Mouse (Mus musculus) C2C12 (cell line): ENCODE results near the gene Gck. TPM values are rescaled to one million over a fixed set of nuclear protein-coding genes. Genes with fewer than 3 reads are reported as not detected.

Experiments
- H3K27me3 ChIP-seq: one replicate; pipeline ENCODE4 v1.6.1; 2011; ENCODE audit not compliant: control insufficient read depth, insufficient read depth, insufficient read length
- H3K36me3 ChIP-seq: one replicate; pipeline ENCODE4 v1.6.1; 2011; ENCODE audit not compliant: control insufficient read depth, insufficient read depth
- H3K4me3 ChIP-seq: one replicate; pipeline ENCODE4 v1.5.1; 2011; ENCODE audit warnings: mild to moderate bottlenecking, control low read depth; ENCODE audit not compliant: poor library complexity, insufficient read depth, severe bottlenecking
- H3K79me2 ChIP-seq: one replicate; pipeline ENCODE4 v1.6.1; 2011; ENCODE audit not compliant: control insufficient read depth, insufficient read depth
- H3K79me3 ChIP-seq: one replicate; pipeline ENCODE4 v1.6.1; 2011; ENCODE audit warnings: low read depth, control low read depth
- H3ac ChIP-seq: one replicate; pipeline ENCODE3; 2011; ENCODE audit warnings: low read depth; ENCODE audit not compliant: control insufficient read depth, insufficient read length
- CEBPB ChIP-seq: IDR thresholded peaks from one replicate; pipeline ENCODE4 v1.6.1; 2011; ENCODE audit warnings: low read depth, mild to moderate bottlenecking, control low read depth, moderate library complexity
- CTCF ChIP-seq: IDR thresholded peaks from one replicate; pipeline ENCODE4 v1.5.1; 2011; ENCODE audit not compliant: control insufficient read depth, insufficient read depth, insufficient read length
- FOSL1 ChIP-seq: IDR thresholded peaks from one replicate; pipeline ENCODE4 v1.8.0; 2011; ENCODE audit warnings: mild to moderate bottlenecking, low read length; ENCODE audit not compliant: poor library complexity, insufficient read depth, severe bottlenecking
- MAX ChIP-seq: IDR thresholded peaks from one replicate; pipeline ENCODE4 v1.6.1; 2011; ENCODE audit warnings: mild to moderate bottlenecking, control low read depth
- MYOD1 ChIP-seq: IDR thresholded peaks from one replicate; pipeline ENCODE4 v1.6.1; 2011; ENCODE audit warnings: low read depth; ENCODE audit not compliant: control insufficient read depth, insufficient read length
- MYOG ChIP-seq: IDR thresholded peaks from one replicate; pipeline ENCODE4 v1.6.1; 2011; ENCODE audit not compliant: control insufficient read depth, insufficient read length; ENCODE audit errors: extremely low read depth
- USF1 ChIP-seq: IDR thresholded peaks from one replicate; pipeline ENCODE4 v1.6.1; 2011; ENCODE audit warnings: low read depth, mild to moderate bottlenecking, control low read depth, moderate library complexity
- polyA plus RNA-seq: library from polyadenylated mRNA; unstranded; fragments of >200 nt; fragmentation: generic; extraction: Trizol; gene quantifications from one replicate; pipeline ENCODE4 v1.2.1, GENCODE M21; 2012; ENCODE audit warnings: missing spikeins

Gck gene
- polyA plus RNA-seq, 1 experiment = not detected

DNA sequence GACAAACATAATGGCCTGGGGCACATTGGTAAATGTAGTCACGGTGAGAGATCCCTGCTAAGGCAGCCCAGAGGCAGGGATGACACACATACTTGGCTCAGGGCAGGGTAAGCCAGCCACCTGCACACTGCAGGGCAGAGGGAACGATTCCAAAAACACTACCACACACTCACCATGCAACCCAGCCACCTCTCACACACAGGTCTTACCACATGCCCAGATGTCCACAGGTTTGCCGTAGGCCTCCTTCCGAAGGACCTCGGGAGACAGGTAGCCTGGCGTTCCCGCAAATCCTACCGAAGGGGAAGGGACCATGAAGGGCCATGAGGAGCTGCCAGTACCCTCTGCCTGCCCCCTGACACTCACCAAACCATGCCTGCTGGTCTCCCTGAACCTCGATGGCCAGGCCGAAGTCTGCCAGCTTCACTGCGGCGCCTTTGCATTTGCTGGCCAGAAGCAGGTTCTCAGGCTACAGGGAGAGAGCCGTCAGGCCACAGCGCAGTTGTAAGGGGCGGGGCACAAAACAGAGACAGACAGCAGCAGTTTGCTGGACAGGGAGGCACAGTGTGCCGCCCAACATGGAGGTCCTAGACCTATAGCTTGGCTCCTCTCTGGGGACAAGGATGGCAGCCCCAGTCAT is 40.2 kb upstream of the Gck start:
- Histone ChIP-seq H3K79me2 (no peaks in the 10 kb centered on the region), H3ac (no peak overlapping the region), H3K27me3 (peaks cover 42% of the 10 kb centered on the region), H3K36me3 (no peaks in the 10 kb centered on the region), H3K79me3 (no peaks in the 10 kb centered on the region), H3K4me3 (no peak overlapping the region)
- TF ChIP-seq FOSL1 = no peak
- TF ChIP-seq MAX = no peak

DNA sequence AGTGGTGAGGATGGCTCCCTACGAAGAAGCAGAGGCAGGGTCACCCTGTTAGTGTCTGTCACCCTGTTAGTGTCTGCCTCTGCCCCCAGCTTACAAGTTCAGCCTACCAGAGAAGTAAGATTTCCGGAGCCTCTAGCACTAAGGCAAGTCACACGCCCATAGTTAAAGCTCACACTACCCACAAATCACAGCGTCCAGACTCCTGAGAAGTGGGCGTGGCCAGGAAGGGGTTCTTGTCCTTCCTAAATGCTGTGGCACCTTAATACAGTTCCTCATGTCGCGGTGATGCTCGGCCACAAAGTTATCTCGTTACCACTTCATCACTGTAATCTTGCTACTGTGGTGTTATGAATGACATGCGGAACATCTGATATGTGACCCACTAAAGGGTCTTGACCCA is 38.2 kb upstream of the Gck start:
- H3K79me3 ChIP-seq = no peaks in the 10 kb centered on the region
- H3ac ChIP-seq = no peak overlapping the region
- H3K36me3 ChIP-seq = no peaks in the 10 kb centered on the region
- H3K27me3 ChIP-seq = peaks cover 45% of the 10 kb centered on the region
- no peak for TF ChIP-seq MYOD1
- no peak for TF ChIP-seq MAX
- no peak for TF ChIP-seq CTCF
- TF ChIP-seq MYOG = no peak
- no peak for TF ChIP-seq FOSL1
- TF ChIP-seq CEBPB = no peak
- no peak for TF ChIP-seq USF1
- H3K4me3 ChIP-seq = no peak overlapping the region
- no peaks in the 10 kb centered on the region for H3K79me2 ChIP-seq

DNA sequence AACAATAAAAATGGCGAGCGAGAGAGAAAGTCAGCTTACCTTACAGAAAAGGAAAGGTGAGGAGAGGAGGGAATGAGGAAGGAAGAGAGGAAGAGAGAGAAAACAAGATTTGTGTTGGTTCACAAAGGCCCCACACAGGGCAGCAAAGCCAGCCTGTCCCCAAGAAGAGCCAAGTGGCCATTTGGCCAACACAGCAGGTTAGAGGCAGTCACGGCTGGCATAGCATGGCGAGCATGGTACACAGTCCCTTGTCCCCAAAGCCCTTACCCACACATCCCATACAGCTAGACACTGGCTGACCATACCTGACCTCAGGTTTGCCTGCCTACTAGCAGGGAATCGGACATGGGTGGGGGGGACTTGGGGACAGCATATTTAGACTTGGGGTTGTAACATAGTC is 33.7 kb upstream of the Gck start:
- Histone ChIP-seq H3K79me3 (no peaks in the 10 kb centered on the region), H3K79me2 (no peaks in the 10 kb centered on the region), H3K4me3 (no peak overlapping the region), H3ac (no peak overlapping the region), H3K27me3 (peaks cover 49% of the 10 kb centered on the region), H3K36me3 (no peaks in the 10 kb centered on the region)
- TF ChIP-seq MAX = no peak

GRCm38 (mm10) chr11:5981323-5981722 is 31.4 kb upstream of the Gck start:
- H3K27me3 ChIP-seq = peaks cover 29% of the 10 kb centered on the region
- no peaks in the 10 kb centered on the region for H3K36me3 ChIP-seq
- no peaks in the 10 kb centered on the region for H3K79me2 ChIP-seq
- no peak overlapping the region for H3ac ChIP-seq
- H3K79me3 ChIP-seq = no peaks in the 10 kb centered on the region
- H3K4me3 ChIP-seq = no peak overlapping the region
- no peak for TF ChIP-seq FOSL1
- TF ChIP-seq CTCF = no peak
- no peak for TF ChIP-seq MYOG
- no peak for TF ChIP-seq MYOD1

DNA sequence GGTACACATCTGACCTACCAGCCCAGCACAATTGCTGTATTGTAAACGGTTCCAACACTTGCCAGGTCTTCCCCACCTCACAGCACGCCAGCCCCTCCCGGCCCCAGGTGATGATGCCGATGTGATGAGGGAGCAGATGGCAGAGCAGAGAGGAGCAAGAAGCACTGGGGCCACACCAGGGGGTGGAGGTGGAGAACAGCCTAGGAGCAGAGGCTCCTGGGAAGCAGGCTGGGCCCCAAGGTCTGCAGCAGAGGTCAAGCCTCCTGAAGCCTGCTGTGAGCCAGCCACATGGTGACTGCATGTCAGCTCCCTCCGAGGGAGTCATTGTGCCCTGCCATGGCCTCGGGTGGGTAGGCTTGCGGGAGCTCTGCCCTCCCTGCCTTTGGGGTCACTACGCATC is 30.7 kb upstream of the Gck start:
- no peak for TF ChIP-seq MYOD1
- no peak for TF ChIP-seq MYOG
- TF ChIP-seq CEBPB = no peak
- no peak for TF ChIP-seq MAX
- no peak for TF ChIP-seq FOSL1
- no peak for TF ChIP-seq USF1
- TF ChIP-seq CTCF = no peak
- Histone ChIP-seq H3K79me3 (no peaks in the 10 kb centered on the region), H3K79me2 (no peaks in the 10 kb centered on the region), H3K4me3 (no peak overlapping the region), H3K27me3 (peaks cover 33% of the 10 kb centered on the region), H3K36me3 (no peaks in the 10 kb centered on the region), H3ac (no peak overlapping the region)

- no peak for TF ChIP-seq USF1
- TF ChIP-seq MYOD1 = no peak
- TF ChIP-seq CTCF = no peak
- no peak for TF ChIP-seq FOSL1
- TF ChIP-seq MAX = no peak
- TF ChIP-seq CEBPB = no peak
- no peak for TF ChIP-seq MYOG
Observed at GRCm38 (mm10) chr11:5980108-5980507, 30.2 kb upstream of the Gck start.

More at GRCm38 (mm10) chr11:5980108-5980507, 30.2 kb upstream of the Gck start:
- H3K27me3 ChIP-seq = peaks cover 30% of the 10 kb centered on the region
- no peaks in the 10 kb centered on the region for H3K36me3 ChIP-seq
- H3K79me3 ChIP-seq = no peaks in the 10 kb centered on the region
- no peak overlapping the region for H3ac ChIP-seq
- no peak overlapping the region for H3K4me3 ChIP-seq
- no peaks in the 10 kb centered on the region for H3K79me2 ChIP-seq
